15 mouse cellular contexts compared by ENCODE assay signal in genomic region chr1:171799648-171800047, GRCm38 (mm10).
"Had no signal": no experiment of that assay in that cellular context is flagged by ENCODE, and none has a peak within 500 bp of the region (broad histone marks: within the 10 kb centered on the region; RNA-seq: fewer than 3 reads in every experiment).

No protein-coding gene starts in this region.

- H3K36me3 ChIP-seq: neural tube, embryonic 15.5 days; stomach, embryonic 15.5 days had no signal

- H3K27ac ChIP-seq: neural tube, embryonic 15.5 days; stomach, embryonic 15.5 days; stomach, postnatal 0 days had no signal

- DNase-seq: retina, postnatal 1 day; right cerebral cortex, adult 18-20 months; right cerebral cortex, postnatal 14 days; right cerebral cortex, postnatal 25 days; right cerebral cortex, postnatal 4 days; spleen, adult 18-20 months; thymus, adult 18-20 months; thymus, adult 2 months; thymus, postnatal 14 days; thymus, postnatal 25 days; thymus, postnatal 36 days; thymus, postnatal 4 days had no signal

- H3K4me1 ChIP-seq: neural tube, embryonic 15.5 days; stomach, embryonic 15.5 days had no signal

- H3K4me3 ChIP-seq: neural tube, embryonic 15.5 days; stomach, embryonic 15.5 days had no signal

- H3K27me3 ChIP-seq: neural tube, embryonic 15.5 days; stomach, embryonic 15.5 days had no signal

- H3K4me2 ChIP-seq: neural tube, embryonic 15.5 days; stomach, embryonic 15.5 days had no signal

- H3K9ac ChIP-seq: neural tube, embryonic 15.5 days; stomach, embryonic 15.5 days had no signal

- H3K9me3 ChIP-seq: neural tube, embryonic 15.5 days; stomach, embryonic 15.5 days had no signal
